Mouse (Mus musculus) neural tube, embryonic 12.5 days (tissue): ENCODE data around the gene Gpbar1. TPM values are rescaled to one million over a fixed set of nuclear protein-coding genes. Genes with fewer than 3 reads are reported as not detected.

Experiments
- ATAC-seq: fragments of 200-750 bp; cut with Nextera tagmentation; 2 replicates; pipeline ENCODE4 v1.8.0; 2017; ENCODE audit warnings: low read depth, mild to moderate bottlenecking, moderate TSS enrichment, moderate library complexity; ENCODE audit not compliant: low FRiP score
- H3K27ac ChIP-seq: fragments of 300-500 bp; sonication (generic); 2 replicates; pipeline ENCODE4 v1.5.1; 2016
- H3K27me3 ChIP-seq: fragments of 300-500 bp; sonication (generic); replicated peaks from 2 replicates; pipeline ENCODE4 v1.6.1; 2016; ENCODE audit warnings: mild to moderate bottlenecking
- H3K36me3 ChIP-seq: fragments of 300-500 bp; sonication (generic); 2 replicates; pipeline ENCODE4 v1.6.1; 2016; ENCODE audit warnings: mild to moderate bottlenecking
- H3K4me1 ChIP-seq: fragments of 300-500 bp; sonication (generic); 2 replicates; pipeline ENCODE4 v1.6.1; 2016
- H3K4me2 ChIP-seq: fragments of 300-500 bp; sonication (generic); replicated peaks from 2 replicates; pipeline ENCODE4 v1.6.1; 2016; ENCODE audit warnings: mild to moderate bottlenecking
- H3K4me3 ChIP-seq: fragments of 300-500 bp; sonication (generic); 2 replicates; pipeline ENCODE4 v1.5.1; 2016
- H3K9ac ChIP-seq: fragments of 300-500 bp; sonication (generic); 2 replicates; pipeline ENCODE4 v1.6.1; 2016; ENCODE audit warnings: mild to moderate bottlenecking
- H3K9me3 ChIP-seq: fragments of 300-500 bp; sonication (generic); 2 replicates; pipeline ENCODE4 v1.6.1; 2016; ENCODE audit warnings: mild to moderate bottlenecking
- WGBS: fragments of 180-500 bp; shearing (Covaris S2); methylation state at CpG from one replicate; pipeline ENCODE4 v1.1.7; 2016; 5-methylcytosine and 5-hydroxymethylcytosine counted together
- polyA plus RNA-seq: library from polyadenylated mRNA; unstranded; fragments of >200 nt; fragmentation: Nextera tagmentation; extraction: Ambion mirVana; gene quantifications from 2 replicates; pipeline ENCODE4 v1.2.1, GENCODE M21; 2016

Gpbar1 gene
- polyA plus RNA-seq, 1 experiment from 2014 or later: not detected

- no peaks in the 10 kb centered on the region for H3K36me3 ChIP-seq
- H3K4me1 ChIP-seq: peaks cover 11% of the 10 kb centered on the region
- H3K27ac ChIP-seq: no peak overlapping the region
- ATAC-seq: no peak
- H3K27me3 ChIP-seq: peaks cover 17% of the 10 kb centered on the region
- H3K4me3 ChIP-seq: no peak overlapping the region
- WGBS: 84% methylated on average over 7 of the region's 7 CpGs
- no peak overlapping the region for H3K4me2 ChIP-seq
- H3K9me3 ChIP-seq: no peaks in the 10 kb centered on the region
- H3K9ac ChIP-seq: no peak overlapping the region
Observed at GRCm38 (mm10) chr1:74302229-74302628, 23.9 kb downstream of the Gpbar1 start.

- WGBS: 84% methylated on average over 2 of the region's 2 CpGs
- Histone ChIP-seq H3K9ac (no peak overlapping the region), H3K36me3 (no peaks in the 10 kb centered on the region), H3K4me1 (peaks cover 11% of the 10 kb centered on the region), H3K4me3 (no peak overlapping the region), H3K9me3 (no peaks in the 10 kb centered on the region), H3K4me2 (no peak overlapping the region), H3K27me3 (peaks cover 17% of the 10 kb centered on the region), H3K27ac (no peak overlapping the region)
- ATAC-seq: no peak
Observed at GRCm38 (mm10) chr1:74302835-74303234, 24.5 kb downstream of the Gpbar1 start.

GRCm38 (mm10) chr1:74303509-74304338 is 25.4 kb downstream of the Gpbar1 start:
- H3K27me3 ChIP-seq: peaks cover 17% of the 10 kb centered on the region
- no peaks in the 10 kb centered on the region for H3K36me3 ChIP-seq
- ATAC-seq: peak; percentile 69
- H3K4me2 ChIP-seq: peak overlapping the region; percentile 82
- WGBS: under 1% methylated on average over 56 of the region's 56 CpGs
- H3K4me3 ChIP-seq: peak overlapping the region; percentile 47
- peak overlapping the region; percentile 58 for H3K9ac ChIP-seq
- peaks cover 11% of the 10 kb centered on the region for H3K4me1 ChIP-seq
- no peak overlapping the region for H3K27ac ChIP-seq
- no peaks in the 10 kb centered on the region for H3K9me3 ChIP-seq

- Histone ChIP-seq H3K4me2 (peak overlapping the region; percentile 82), H3K27me3 (peaks cover 17% of the 10 kb centered on the region), H3K9ac (peak overlapping the region; percentile 58), H3K4me3 (peak overlapping the region; percentile 47), H3K36me3 (no peaks in the 10 kb centered on the region), H3K27ac (no peak overlapping the region), H3K9me3 (no peaks in the 10 kb centered on the region), H3K4me1 (peaks cover 11% of the 10 kb centered on the region)
- ATAC-seq: no peak
- 8% methylated on average over 12 of the region's 12 CpGs for WGBS
Observed at GRCm38 (mm10) chr1:74304339-74304790, 26.0 kb downstream of the Gpbar1 start.

GRCm38 (mm10) chr1:74304946-74305345 is 26.6 kb downstream of the Gpbar1 start:
- Histone ChIP-seq H3K9me3 (no peaks in the 10 kb centered on the region), H3K27me3 (peaks cover 17% of the 10 kb centered on the region), H3K4me3 (no peak overlapping the region), H3K36me3 (no peaks in the 10 kb centered on the region), H3K4me1 (peaks cover 11% of the 10 kb centered on the region), H3K9ac (no peak overlapping the region), H3K27ac (no peak overlapping the region), H3K4me2 (no peak overlapping the region)
- 61% methylated on average over 4 of the region's 4 CpGs for WGBS
- ATAC-seq: no peak

- H3K27me3 ChIP-seq: peaks cover 17% of the 10 kb centered on the region
- WGBS: 67% methylated on average over 2 of the region's 2 CpGs
- no peak within 1 kb of the TSS for H3K27ac ChIP-seq
- ATAC-seq: no peak
- H3K4me1 ChIP-seq: peaks cover 11% of the 10 kb centered on the region
- H3K9me3 ChIP-seq: no peaks in the 10 kb centered on the region
- 0 out of 2 replicates have a peak within 1 kb of the TSS, but pooled peaks have one; percentile 47 for H3K4me3 ChIP-seq
- peak within 1 kb of the TSS; percentile 82 for H3K4me2 ChIP-seq
- no peaks in the 10 kb centered on the region for H3K36me3 ChIP-seq
- H3K9ac ChIP-seq: no peak within 1 kb of the TSS
Observed at GRCm38 (mm10) chr1:74305522-74305921, 27.2 kb downstream of the Gpbar1 start, which contains the start of gene Tmbim1. Gene Tmbim1 (minus strand): TSS chr1:74305622.

GRCm38 (mm10) chr1:74307146-74307545 is 28.8 kb downstream of the Gpbar1 start:
- WGBS: 100% methylated on average over 1 of the region's 1 CpGs
- H3K27ac ChIP-seq: no peak overlapping the region
- no peak overlapping the region for H3K4me3 ChIP-seq
- H3K9me3 ChIP-seq: no peaks in the 10 kb centered on the region
- H3K36me3 ChIP-seq: no peaks in the 10 kb centered on the region
- H3K27me3 ChIP-seq: peaks cover 17% of the 10 kb centered on the region
- no peak overlapping the region for H3K4me2 ChIP-seq
- ATAC-seq: no peak
- peaks cover 11% of the 10 kb centered on the region for H3K4me1 ChIP-seq
- H3K9ac ChIP-seq: no peak overlapping the region

- no peak overlapping the region for H3K9ac ChIP-seq
- no peak overlapping the region for H3K27ac ChIP-seq
- H3K4me3 ChIP-seq: no peak overlapping the region
- H3K36me3 ChIP-seq: no peaks in the 10 kb centered on the region
- peaks cover 12% of the 10 kb centered on the region for H3K27me3 ChIP-seq
- no peaks in the 10 kb centered on the region for H3K9me3 ChIP-seq
- no peak for ATAC-seq
- H3K4me1 ChIP-seq: peaks cover 11% of the 10 kb centered on the region
- H3K4me2 ChIP-seq: no peak overlapping the region
- WGBS: 60% methylated on average over 10 of the region's 10 CpGs
Observed at GRCm38 (mm10) chr1:74308001-74308964, 29.9 kb downstream of the Gpbar1 start.

- H3K9ac ChIP-seq: no peak overlapping the region
- H3K9me3 ChIP-seq: no peaks in the 10 kb centered on the region
- no peaks in the 10 kb centered on the region for H3K27me3 ChIP-seq
- H3K4me3 ChIP-seq: no peak overlapping the region
- 63% methylated on average over 3 of the region's 3 CpGs for WGBS
- H3K27ac ChIP-seq: no peak overlapping the region
- no peak for ATAC-seq
- H3K4me1 ChIP-seq: no peaks in the 10 kb centered on the region
- no peaks in the 10 kb centered on the region for H3K36me3 ChIP-seq
- H3K4me2 ChIP-seq: no peak overlapping the region
Observed at GRCm38 (mm10) chr1:74309767-74310166, 31.4 kb downstream of the Gpbar1 start.

GRCm38 (mm10) chr1:74313049-74313692 is 34.8 kb downstream of the Gpbar1 start:
- no peak for ATAC-seq
- Histone ChIP-seq H3K4me2 (no peak overlapping the region), H3K4me1 (peaks cover 5% of the 10 kb centered on the region; the same call in 1 of the 2 replicates), H3K36me3 (no peaks in the 10 kb centered on the region), H3K9me3 (no peaks in the 10 kb centered on the region), H3K27me3 (no peaks in the 10 kb centered on the region), H3K4me3 (no peak overlapping the region), H3K9ac (no peak overlapping the region), H3K27ac (no peak overlapping the region)
- 7% methylated on average over 3 of the region's 3 CpGs for WGBS

- WGBS: 94% methylated on average over 3 of the region's 3 CpGs
Observed at GRCm38 (mm10) chr1:74314796-74315195, 36.4 kb downstream of the Gpbar1 start.

More at GRCm38 (mm10) chr1:74314796-74315195, 36.4 kb downstream of the Gpbar1 start:
- H3K9me3 ChIP-seq: no peaks in the 10 kb centered on the region
- H3K4me3 ChIP-seq: no peak overlapping the region
- peaks cover 5% of the 10 kb centered on the region; the same call in 1 of the 2 replicates for H3K4me1 ChIP-seq
- no peak overlapping the region for H3K4me2 ChIP-seq
- no peak for ATAC-seq
- H3K27me3 ChIP-seq: no peaks in the 10 kb centered on the region
- no peak overlapping the region for H3K27ac ChIP-seq
- H3K36me3 ChIP-seq: no peaks in the 10 kb centered on the region
- H3K9ac ChIP-seq: no peak overlapping the region
